Mouse (Mus musculus) B cell, adult 2 months (primary cell): ENCODE data around the gene Gm10382.
A peak's percentile ranks its signal among the peaks of the same experiment; 100 is the strongest.

ENCODE experiments used
- DNase-seq, 2 experiments: peaks; one replicate each; pipeline ENCODE4 v3.0.0; 2022

The Gm10382 gene

GRCm38 (mm10) chr5:125389131-125389578, at the start of gene Gm10382:
Gene Gm10382 (plus strand): TSS chr5:125389322.
- DNase-seq: peak; percentile 97

GRCm38 (mm10) chr5:125339851-125340531, 49.1 kb upstream of the Gm10382 start:
- DNase-seq: no peak

- DNase-seq: peak; percentile 92 to 93
Measured at GRCm38 (mm10) chr5:125340547-125341262, 48.4 kb upstream of the Gm10382 start, which contains the start of gene Scarb1. Gene Scarb1 (minus strand): TSS chr5:125341094.

GRCm38 (mm10) chr5:125341459-125342090, 47.5 kb upstream of the Gm10382 start:
- DNase-seq: peak in 1 of 2 experiments; percentile 7

- no peak for DNase-seq
Measured at GRCm38 (mm10) chr5:125344296-125344695, 44.8 kb upstream of the Gm10382 start.

GRCm38 (mm10) chr5:125348067-125348466, 41.1 kb upstream of the Gm10382 start:
- no peak for DNase-seq

GRCm38 (mm10) chr5:125348487-125348886, 40.6 kb upstream of the Gm10382 start:
- peak; percentile 80 to 81 for DNase-seq

- DNase-seq: no peak
Measured at GRCm38 (mm10) chr5:125349391-125349790, 39.7 kb upstream of the Gm10382 start.

GRCm38 (mm10) chr5:125351057-125351456, 38.1 kb upstream of the Gm10382 start:
- no peak for DNase-seq

- peak; percentile 35 to 36 for DNase-seq
Measured at GRCm38 (mm10) chr5:125351939-125352338, 37.2 kb upstream of the Gm10382 start.

GRCm38 (mm10) chr5:125352781-125353294, 36.3 kb upstream of the Gm10382 start:
- DNase-seq: no peak

- no peak for DNase-seq
Measured at GRCm38 (mm10) chr5:125354885-125355492, 34.1 kb upstream of the Gm10382 start.

- no peak for DNase-seq
Measured at GRCm38 (mm10) chr5:125355650-125356049, 33.5 kb upstream of the Gm10382 start.

- no peak for DNase-seq
Measured at GRCm38 (mm10) chr5:125357543-125358269, 31.4 kb upstream of the Gm10382 start.

GRCm38 (mm10) chr5:125358270-125358608, 30.9 kb upstream of the Gm10382 start:
- peak; percentile 58 to 67 for DNase-seq

- DNase-seq: no peak
Measured at GRCm38 (mm10) chr5:125360566-125360965, 28.6 kb upstream of the Gm10382 start.

GRCm38 (mm10) chr5:125360981-125361510, 28.1 kb upstream of the Gm10382 start:
- DNase-seq: no peak

GRCm38 (mm10) chr5:125363894-125364293, 25.2 kb upstream of the Gm10382 start:
- no peak for DNase-seq

- DNase-seq: no peak
Measured at GRCm38 (mm10) chr5:125364851-125365429, 24.2 kb upstream of the Gm10382 start.

GRCm38 (mm10) chr5:125368156-125368555, 21.0 kb upstream of the Gm10382 start:
- DNase-seq: no peak

GRCm38 (mm10) chr5:125368568-125368967, 20.6 kb upstream of the Gm10382 start:
- DNase-seq: peak; percentile 72 to 76
